Mouse (Mus musculus): ENCODE data around the gene Evpl.

- TF ChIP-seq CTCF (IDR thresholded peaks at IDR 0.05; ENCODE audit: borderline replicate concordance, extremely low read depth, insufficient read depth, insufficient read length) (no peak), POLR2A (IDR thresholded peaks at IDR 0.05; ENCODE audit: borderline replicate concordance, extremely low read depth, insufficient read depth, insufficient read length, poor library complexity, severe bottlenecking) (peak; percentile 70; the same call in 1 of the 2 replicates)
Measured at GRCm38 (mm10) chr11:116274045-116274666, 36.3 kb upstream of the Evpl start, which contains the start of gene Srp68.
